Mouse (Mus musculus): ENCODE measurements around the gene Resp18. TPM values are rescaled to one million over a fixed set of nuclear protein-coding genes. Genes with fewer than 3 reads are reported as not detected.

The Resp18 gene
- 116 and 131 TPM in 2 replicates for polyA plus RNA-seq (2015; fragmentation: Nextera tagmentation; extraction: Ambion mirVana)

DNA sequence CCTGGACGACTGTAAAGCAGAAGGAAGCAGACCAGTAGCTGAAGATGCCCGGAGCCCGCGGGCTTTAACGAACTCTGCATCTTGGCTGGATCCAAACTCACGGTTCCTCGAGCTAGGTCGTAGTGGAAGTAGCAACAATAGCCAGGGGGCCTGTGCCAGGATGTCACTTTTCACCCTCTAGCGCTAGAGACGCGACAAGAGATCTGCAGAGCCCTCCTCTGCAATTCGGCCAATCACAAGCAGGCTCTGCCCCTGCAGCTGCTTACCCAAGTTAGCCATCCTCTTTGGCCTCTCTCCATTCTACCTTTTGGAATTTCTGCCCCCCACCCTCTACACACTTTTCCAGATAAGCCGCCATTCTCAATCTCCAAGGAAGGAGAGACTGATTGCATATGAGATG, at the start of gene Resp18:
TSS of gene Resp18 (minus strand) at position 188 of the 400 bp plus-strand sequence.
- H3K27ac ChIP-seq (replicated peaks) = peak within 1 kb of the TSS; percentile 46
- H3K4me2 ChIP-seq = peak within 1 kb of the TSS; percentile 52
- peaks cover 45% of the 10 kb centered on the region for H3K27me3 ChIP-seq
- WGBS = 4% methylated on average over 13 of the region's 13 CpGs
- peaks cover 16% of the 10 kb centered on the region for H3K4me1 ChIP-seq (replicated peaks)
- H3K36me3 ChIP-seq = no peaks in the 10 kb centered on the region
- ATAC-seq (ENCODE audit: low read depth) = peak; percentile 77
- H3K9me3 ChIP-seq = no peaks in the 10 kb centered on the region
- peak within 1 kb of the TSS; percentile 41 for H3K4me3 ChIP-seq
- H3K9ac ChIP-seq = peak within 1 kb of the TSS; percentile 70

DNA sequence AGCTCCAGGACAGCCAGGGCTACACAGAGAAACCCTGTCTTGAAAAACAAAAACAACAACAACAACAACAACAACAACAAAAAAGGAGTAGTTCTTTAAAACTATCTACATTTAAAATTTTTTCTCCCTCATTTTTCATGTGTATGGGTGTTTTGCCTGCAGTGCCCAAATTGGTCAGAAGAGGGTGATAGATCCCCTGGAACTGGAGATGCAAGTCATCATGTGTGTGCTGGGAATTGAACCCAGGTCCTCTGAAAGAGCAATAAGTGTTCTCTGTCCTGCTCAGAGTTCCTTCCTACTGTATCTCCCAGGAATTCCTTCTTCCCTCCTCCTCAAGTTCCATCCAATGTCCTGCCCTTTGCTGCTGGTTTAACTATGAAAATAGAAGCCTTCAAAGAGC, 49.2 kb upstream of the Resp18 start:
- Histone ChIP-seq H3K4me3 (no peak overlapping the region), H3K9me3 (0 out of 2 replicates have a peak, but pooled peaks cover 4% of the 10 kb centered on the region), H3K9ac (no peak overlapping the region), H3K27me3 (no peaks in the 10 kb centered on the region), H3K4me2 (no peak overlapping the region), H3K27ac (replicated peaks) (no peak overlapping the region), H3K4me1 (replicated peaks) (no peaks in the 10 kb centered on the region), H3K36me3 (no peaks in the 10 kb centered on the region)
- ATAC-seq (ENCODE audit: low read depth) = no peak

DNA sequence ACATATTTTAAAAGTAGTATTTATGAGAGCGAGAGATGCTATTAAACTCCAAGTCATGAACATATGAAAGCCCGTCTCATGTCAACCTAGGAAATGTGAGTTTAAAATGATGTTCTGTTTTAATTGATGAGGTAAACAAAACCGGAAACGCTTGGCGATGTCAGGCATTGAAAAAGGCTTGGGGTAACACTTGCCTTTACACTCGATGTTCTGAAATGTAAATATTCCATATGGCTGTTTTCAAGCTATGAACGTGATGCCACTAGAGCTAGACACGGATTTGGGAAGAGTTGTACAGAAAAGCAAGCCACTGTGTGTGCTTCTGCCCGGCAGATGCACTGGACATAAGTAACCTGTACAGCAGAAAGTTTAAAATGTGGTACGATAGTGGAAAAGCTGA, 41.0 kb upstream of the Resp18 start:
- ATAC-seq (ENCODE audit: low read depth) = no peak
- Histone ChIP-seq H3K27ac (replicated peaks) (no peak overlapping the region), H3K4me3 (no peak overlapping the region), H3K9me3 (no peaks in the 10 kb centered on the region), H3K9ac (no peak overlapping the region), H3K4me1 (replicated peaks) (peaks cover 11% of the 10 kb centered on the region), H3K27me3 (no peaks in the 10 kb centered on the region), H3K36me3 (peaks cover 15% of the 10 kb centered on the region), H3K4me2 (no peak overlapping the region)
- 91% methylated on average over 10 of the region's 10 CpGs for WGBS

DNA sequence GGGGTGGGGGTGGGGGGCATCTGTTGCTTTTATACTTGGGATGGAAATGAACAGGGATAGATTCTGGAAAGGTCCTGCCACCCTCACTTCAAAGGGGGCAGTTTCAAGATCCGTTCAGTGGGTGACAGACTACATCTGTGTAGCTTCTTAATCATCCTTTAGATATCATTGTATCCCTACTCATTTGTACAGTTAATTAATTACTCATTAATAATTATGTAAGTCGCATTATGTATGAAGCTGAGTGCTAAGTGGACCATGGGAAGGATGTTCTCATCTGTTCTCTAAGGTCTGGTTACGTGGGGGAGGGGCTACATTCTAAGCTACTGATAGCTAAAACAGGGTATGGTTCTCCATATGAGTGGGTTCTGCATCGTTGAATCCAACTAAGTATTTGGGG, 40.5 kb upstream of the Resp18 start:
- WGBS = 89% methylated on average over 4 of the region's 4 CpGs
- H3K9me3 ChIP-seq = no peaks in the 10 kb centered on the region

DNA sequence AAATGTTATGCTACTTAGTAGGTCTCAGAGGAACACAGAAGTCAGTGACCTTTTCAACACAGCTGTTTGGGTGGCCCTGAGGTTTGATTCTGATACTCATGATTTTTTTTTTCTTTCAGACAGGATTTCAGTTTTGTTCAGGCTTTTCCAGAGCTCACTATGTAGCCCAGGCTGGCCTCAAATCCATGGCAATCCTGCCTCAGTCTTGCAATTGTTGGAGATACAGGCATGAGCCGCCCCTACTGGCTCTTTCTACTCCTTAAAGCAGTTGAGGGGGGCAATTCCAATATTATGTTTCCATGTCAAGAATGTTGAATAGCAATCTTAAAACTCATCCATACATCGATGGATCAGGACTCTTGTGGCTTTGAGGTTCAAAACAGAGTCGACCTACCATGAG, 40.1 kb upstream of the Resp18 start:
- WGBS = 74% methylated on average over 3 of the region's 3 CpGs
- Histone ChIP-seq H3K9ac (peak overlapping the region; percentile 59), H3K4me3 (peak overlapping the region; percentile 20), H3K4me1 (replicated peaks) (peaks cover 11% of the 10 kb centered on the region), H3K27ac (replicated peaks) (peak overlapping the region; percentile 75), H3K4me2 (peak overlapping the region; percentile 42), H3K9me3 (no peaks in the 10 kb centered on the region), H3K36me3 (peaks cover 24% of the 10 kb centered on the region), H3K27me3 (no peaks in the 10 kb centered on the region)
- ATAC-seq (ENCODE audit: low read depth) = no peak

More for the DNA sequence above, 40.5 kb upstream of the Resp18 start:
- ATAC-seq (ENCODE audit: low read depth) = no peak
- Histone ChIP-seq H3K9ac (no peak overlapping the region), H3K4me2 (no peak overlapping the region), H3K4me1 (replicated peaks) (peaks cover 11% of the 10 kb centered on the region), H3K36me3 (peaks cover 20% of the 10 kb centered on the region), H3K27me3 (no peaks in the 10 kb centered on the region), H3K27ac (replicated peaks) (no peak overlapping the region), H3K4me3 (no peak overlapping the region)

DNA sequence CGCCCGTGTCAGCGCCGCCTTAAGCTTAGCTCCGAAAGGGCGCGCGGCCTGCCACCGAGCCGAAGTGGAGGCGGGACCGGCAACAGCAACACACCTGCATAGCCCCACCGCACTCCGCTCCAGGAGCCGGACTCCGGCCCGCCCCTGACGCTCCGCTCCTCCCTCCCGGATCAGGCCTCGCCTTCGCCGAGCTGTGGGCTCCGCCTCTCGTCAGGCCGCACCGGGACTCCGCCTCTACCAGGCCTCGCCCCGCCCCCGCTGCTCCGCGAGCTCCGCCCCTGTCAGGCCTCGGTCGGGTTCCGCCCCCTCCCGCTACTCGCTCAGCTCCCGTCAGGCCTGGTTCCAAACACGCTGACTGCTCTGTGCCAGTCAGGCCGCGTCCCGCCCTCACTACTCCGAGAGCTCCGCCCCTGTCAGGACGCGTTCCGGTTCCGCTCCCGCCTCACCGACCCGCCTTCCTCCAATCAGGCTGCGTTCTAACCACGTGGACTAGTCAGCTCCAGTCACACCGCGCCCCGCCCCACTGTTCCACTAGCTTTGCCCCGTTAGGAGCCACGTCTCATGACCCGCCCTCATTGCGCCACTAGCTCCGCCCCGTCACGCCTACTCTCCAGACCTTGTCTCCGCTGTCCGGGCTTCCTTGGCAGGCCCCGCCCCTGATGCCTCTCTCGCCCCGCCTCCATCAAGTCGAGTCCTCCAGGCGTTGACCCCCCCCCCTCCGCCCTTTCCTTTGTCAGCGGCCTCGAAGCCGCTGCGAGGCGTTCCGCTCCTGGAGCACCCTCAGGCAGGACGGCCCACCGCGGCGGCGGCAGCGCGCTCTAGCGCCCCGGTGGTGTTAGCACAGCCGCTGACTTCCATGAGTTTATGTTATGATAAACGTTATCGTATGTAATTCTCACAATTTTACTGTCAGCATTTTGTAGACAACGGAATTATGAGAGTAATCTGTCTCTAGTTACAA, 39.3 kb upstream of the Resp18 start, which contains the start of gene Dnpep:
TSS of gene Dnpep (minus strand) at position 750 of the 961 bp plus-strand sequence.
- ATAC-seq (ENCODE audit: low read depth) = peak; percentile 98
- Histone ChIP-seq H3K9me3 (no peaks in the 10 kb centered on the region), H3K4me3 (peak within 1 kb of the TSS; percentile 60), H3K4me1 (replicated peaks) (peaks cover 11% of the 10 kb centered on the region), H3K4me2 (peak within 1 kb of the TSS; percentile 72), H3K27ac (replicated peaks) (peak within 1 kb of the TSS; percentile 90), H3K27me3 (no peaks in the 10 kb centered on the region), H3K36me3 (peaks cover 32% of the 10 kb centered on the region), H3K9ac (peak within 1 kb of the TSS; percentile 74)
- WGBS = under 1% methylated on average over 91 of the region's 92 CpGs

DNA sequence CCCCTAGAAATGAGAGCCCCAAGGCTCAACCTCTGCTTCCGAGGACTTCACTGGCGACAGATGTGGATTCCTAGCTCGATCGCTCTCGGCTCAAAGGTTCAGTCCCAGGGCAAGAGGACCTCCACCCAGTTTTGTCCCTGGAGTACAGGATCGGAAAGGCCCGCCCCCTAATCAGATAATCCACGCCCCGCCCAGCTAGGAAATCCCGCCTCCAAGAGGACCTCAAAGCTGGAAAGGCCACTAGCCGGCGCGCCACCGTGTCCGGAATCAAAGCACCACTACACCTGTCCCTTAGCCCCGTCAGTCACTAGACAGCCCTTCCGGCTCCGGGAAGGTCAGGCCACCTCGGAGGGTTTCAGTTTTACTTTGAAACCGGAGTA, 38.6 kb upstream of the Resp18 start:
- peak overlapping the region; percentile 90 for H3K27ac ChIP-seq (replicated peaks)
- peak; percentile 52 for ATAC-seq (ENCODE audit: low read depth)
- H3K9me3 ChIP-seq = no peaks in the 10 kb centered on the region
- peak overlapping the region; percentile 74 for H3K9ac ChIP-seq
- H3K4me2 ChIP-seq = peak overlapping the region; percentile 72
- H3K36me3 ChIP-seq = peaks cover 38% of the 10 kb centered on the region
- WGBS = 0% methylated on average over 20 of the region's 20 CpGs
- H3K27me3 ChIP-seq = no peaks in the 10 kb centered on the region
- peaks cover 11% of the 10 kb centered on the region for H3K4me1 ChIP-seq (replicated peaks)
- H3K4me3 ChIP-seq = peak overlapping the region; percentile 60

DNA sequence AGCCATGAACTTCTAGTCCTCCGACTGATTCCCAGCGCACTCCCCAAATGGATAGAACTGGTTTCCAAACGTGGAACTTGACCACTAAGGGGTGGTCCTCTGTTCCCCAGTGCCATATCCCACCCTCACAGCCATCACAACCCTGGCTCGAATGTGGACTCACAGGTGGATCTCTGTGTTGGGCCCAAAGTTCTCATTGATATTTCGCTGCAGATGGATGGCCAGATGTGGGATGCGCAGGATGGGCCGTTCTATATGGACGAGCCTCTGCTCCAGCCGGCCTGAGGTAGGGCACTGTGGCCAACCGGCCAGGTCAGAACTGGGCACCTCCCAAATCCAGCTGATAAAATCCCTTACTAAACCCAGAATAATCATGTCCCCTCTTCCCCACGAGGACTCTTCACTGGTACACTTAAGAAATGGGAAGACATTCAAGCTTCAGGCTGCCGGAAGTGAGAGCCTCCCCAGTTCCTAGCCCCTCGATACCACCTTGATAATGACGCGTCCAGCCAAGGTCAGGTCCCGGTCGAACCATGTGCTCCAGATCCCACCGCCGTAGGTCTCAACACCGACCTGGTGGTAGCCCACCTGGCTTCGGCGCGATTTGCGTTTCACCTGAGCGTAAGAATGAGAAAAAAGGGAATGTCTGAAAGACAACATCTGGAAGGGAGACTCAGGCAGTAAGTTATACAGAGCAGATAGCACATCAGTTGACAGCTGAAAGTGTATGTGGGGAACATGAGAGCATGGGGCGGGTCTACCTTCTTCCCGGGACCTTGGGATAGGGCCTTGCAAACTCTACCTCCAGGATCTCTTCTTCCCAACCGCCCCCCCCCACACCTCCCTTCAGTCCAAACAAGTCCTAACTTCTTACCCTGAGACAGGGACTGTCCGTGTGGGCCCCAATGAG, 37.5 kb upstream of the Resp18 start:
- 87% methylated on average over 29 of the region's 29 CpGs for WGBS
- no peak for ATAC-seq (ENCODE audit: low read depth)
- Histone ChIP-seq H3K27me3 (no peaks in the 10 kb centered on the region), H3K27ac (replicated peaks) (no peak overlapping the region), H3K36me3 (peaks cover 50% of the 10 kb centered on the region), H3K4me3 (peak overlapping the region; percentile 60), H3K4me1 (replicated peaks) (peaks cover 11% of the 10 kb centered on the region), H3K9ac (peak overlapping the region; percentile 74), H3K9me3 (no peaks in the 10 kb centered on the region), H3K4me2 (peak overlapping the region; percentile 72)

DNA sequence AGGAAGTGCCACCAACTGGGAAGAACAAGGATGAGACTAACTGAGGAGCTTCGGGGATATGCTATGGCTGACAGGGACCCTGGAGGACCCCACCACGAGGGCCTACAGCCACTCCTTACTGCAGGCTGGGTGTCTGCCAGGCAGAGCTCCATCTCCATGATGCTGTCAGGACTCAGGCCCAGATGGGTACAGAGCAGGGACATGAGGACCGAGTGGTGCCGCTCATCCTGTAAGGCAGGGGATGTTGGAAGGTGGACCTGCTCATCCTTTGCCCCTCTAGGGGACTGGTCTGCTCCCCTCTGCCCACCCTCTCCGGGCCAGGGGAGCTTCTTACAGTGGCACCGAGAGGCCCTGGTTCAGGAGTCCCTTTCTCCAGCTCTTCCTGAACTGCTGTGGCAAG, 36.8 kb upstream of the Resp18 start:
- Histone ChIP-seq H3K4me3 (no peak overlapping the region), H3K4me2 (no peak overlapping the region), H3K27ac (replicated peaks) (no peak overlapping the region), H3K36me3 (peaks cover 57% of the 10 kb centered on the region), H3K4me1 (replicated peaks) (peaks cover 11% of the 10 kb centered on the region), H3K9me3 (no peaks in the 10 kb centered on the region), H3K27me3 (no peaks in the 10 kb centered on the region), H3K9ac (0 out of 2 replicates have a peak overlapping the region, but pooled peaks have one; percentile 2)
- 91% methylated on average over 6 of the region's 6 CpGs for WGBS
- ATAC-seq (ENCODE audit: low read depth) = no peak

DNA sequence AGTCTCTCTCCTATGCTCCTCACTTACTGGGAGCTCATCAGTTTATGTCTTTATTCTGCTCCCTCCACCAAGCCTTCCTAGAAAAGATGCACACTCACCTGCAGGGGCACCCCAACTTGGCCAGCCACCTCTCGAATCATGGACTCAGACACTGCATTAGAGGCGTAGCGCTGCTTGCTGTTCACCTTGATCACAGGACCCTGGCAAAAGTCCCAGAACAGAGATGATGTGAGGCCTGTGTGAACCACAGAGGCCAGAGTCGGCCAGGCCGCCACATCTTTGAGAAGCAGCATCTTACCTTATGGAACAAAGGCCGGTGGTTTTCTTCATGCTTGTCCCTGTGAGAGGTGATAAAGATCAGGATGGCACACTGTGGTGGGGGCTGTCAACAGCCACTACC, 33.5 kb upstream of the Resp18 start:
- no peak for ATAC-seq (ENCODE audit: low read depth)
- no peaks in the 10 kb centered on the region for H3K9me3 ChIP-seq
- peaks cover 86% of the 10 kb centered on the region for H3K36me3 ChIP-seq
- WGBS = 98% methylated on average over 6 of the region's 6 CpGs
- H3K4me2 ChIP-seq = no peak overlapping the region
- no peaks in the 10 kb centered on the region for H3K27me3 ChIP-seq
- no peak overlapping the region for H3K4me3 ChIP-seq
- no peak overlapping the region for H3K9ac ChIP-seq
- H3K4me1 ChIP-seq (replicated peaks) = peaks cover 10% of the 10 kb centered on the region
- H3K27ac ChIP-seq (replicated peaks) = no peak overlapping the region

DNA sequence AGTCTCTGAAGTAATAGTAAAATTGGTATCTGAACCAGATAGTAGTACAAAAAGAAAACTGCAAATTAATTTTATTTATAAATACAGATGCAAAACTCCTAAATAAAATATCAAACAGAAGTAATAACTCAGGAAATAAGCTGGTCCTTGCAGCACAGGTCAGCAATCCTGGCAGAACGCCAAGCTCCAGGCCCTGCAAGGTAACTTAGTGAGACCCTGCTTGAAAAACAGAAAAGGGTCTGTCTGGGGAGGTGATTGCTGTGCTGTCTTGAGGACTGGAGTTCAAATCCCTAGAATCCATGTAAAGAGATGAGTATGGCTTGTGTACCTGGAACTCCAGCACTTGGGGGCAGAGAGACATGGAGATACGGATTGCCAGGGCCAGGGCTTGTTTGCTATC, 26.4 kb upstream of the Resp18 start:
- Histone ChIP-seq H3K9me3 (no peaks in the 10 kb centered on the region), H3K4me1 (replicated peaks) (no peaks in the 10 kb centered on the region), H3K36me3 (peaks cover 33% of the 10 kb centered on the region), H3K4me2 (no peak overlapping the region), H3K27ac (replicated peaks) (no peak overlapping the region), H3K4me3 (no peak overlapping the region), H3K27me3 (no peaks in the 10 kb centered on the region), H3K9ac (no peak overlapping the region)
- ATAC-seq (ENCODE audit: low read depth) = no peak
- WGBS = 82% methylated on average over 2 of the region's 2 CpGs

DNA sequence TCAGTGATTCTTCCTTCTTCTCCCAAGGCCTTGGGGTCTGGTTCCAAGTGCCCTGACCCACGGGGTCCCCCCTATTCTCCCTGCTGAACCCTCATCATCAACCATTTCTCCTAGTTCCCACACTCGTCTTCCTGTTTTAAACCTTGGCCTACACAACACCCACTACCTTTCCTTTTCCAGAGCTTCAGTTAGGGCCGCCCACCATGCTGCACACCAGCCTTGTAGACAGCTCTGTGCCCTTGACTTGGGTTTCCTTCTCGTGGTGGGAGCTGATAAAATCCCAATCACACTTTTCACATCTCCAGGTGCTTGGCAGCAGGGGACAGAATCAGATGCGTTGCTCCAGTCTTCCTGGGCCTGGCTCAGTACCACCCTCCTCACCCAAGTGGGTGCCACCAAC, 16.1 kb upstream of the Resp18 start:
- Histone ChIP-seq H3K36me3 (0 out of 2 replicates have a peak, but pooled peaks cover 2% of the 10 kb centered on the region), H3K9ac (no peak overlapping the region), H3K4me2 (no peak overlapping the region), H3K27ac (replicated peaks) (no peak overlapping the region), H3K4me3 (no peak overlapping the region), H3K27me3 (no peaks in the 10 kb centered on the region), H3K4me1 (replicated peaks) (peaks cover 18% of the 10 kb centered on the region), H3K9me3 (no peaks in the 10 kb centered on the region)
- ATAC-seq (ENCODE audit: low read depth) = no peak
- 82% methylated on average over 5 of the region's 5 CpGs for WGBS
